Mouse (Mus musculus) megakaryocyte progenitor cell, adult 5-6 weeks (primary cell): ENCODE measurements around the gene Tbkbp1. TPM values are rescaled to one million over a fixed set of nuclear protein-coding genes. Genes with fewer than 3 reads are reported as not detected.

Experiments
- ATAC-seq: replicated peaks from 2 replicates; pipeline ENCODE4 v1.8.0; 2016; ENCODE audit warnings: mild to moderate bottlenecking, moderate TSS enrichment, inconsistent platforms; ENCODE audit not compliant: poor library complexity
- total RNA-seq, 2 experiments: library from RNA; stranded (forward) in 1 of 2; stranded (reverse) in 1 of 2; fragments of 157-497, 149-512 nt in 1 of 2; fragments of 200-1000 nt in 1 of 2; gene quantifications; 2 replicates each; pipeline versions ENCODE4 v1.2.3 to v1.2.4; 2015 to 2017

Tbkbp1 gene
- total RNA-seq, 2 experiments from 2014 or later: 3.6 to 5.8 TPM

DNA sequence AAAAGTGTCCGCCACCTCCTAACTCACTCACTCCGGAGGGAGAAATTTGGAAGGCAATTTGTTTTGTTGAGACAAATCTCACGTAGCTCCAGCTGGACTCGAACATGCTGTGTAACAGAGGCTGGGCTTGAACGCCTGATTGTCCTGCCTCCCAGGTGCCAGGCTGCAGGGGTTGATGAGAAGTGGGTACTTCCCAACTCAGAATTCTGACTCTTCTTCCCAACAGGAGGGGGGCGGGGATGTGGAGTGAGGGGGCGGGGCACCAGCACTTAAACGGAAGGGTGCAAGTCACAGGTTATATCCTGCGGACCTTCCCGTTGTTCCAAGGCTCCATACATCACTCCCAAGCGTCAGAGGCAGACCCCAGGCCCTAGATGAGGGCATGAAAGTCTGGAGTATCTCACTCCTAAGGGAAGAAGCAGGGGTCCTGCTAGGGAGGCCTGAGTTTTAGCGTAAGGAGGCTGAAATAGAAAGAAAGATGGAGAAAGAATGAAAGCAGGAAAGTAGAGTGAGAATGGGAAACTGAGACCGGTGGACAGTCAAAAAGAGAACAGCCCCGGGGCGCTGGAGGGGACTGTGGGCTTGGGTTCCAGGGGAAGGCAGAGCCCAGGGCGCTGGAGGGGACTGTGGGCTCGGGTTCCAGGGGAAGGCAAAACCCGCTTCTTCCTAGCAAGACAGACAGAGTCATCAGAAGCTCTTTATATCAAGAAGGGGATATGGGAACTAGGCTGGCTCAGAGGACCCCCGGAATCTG is 23.6 kb downstream of the Tbkbp1 start:
- no peak for ATAC-seq

DNA sequence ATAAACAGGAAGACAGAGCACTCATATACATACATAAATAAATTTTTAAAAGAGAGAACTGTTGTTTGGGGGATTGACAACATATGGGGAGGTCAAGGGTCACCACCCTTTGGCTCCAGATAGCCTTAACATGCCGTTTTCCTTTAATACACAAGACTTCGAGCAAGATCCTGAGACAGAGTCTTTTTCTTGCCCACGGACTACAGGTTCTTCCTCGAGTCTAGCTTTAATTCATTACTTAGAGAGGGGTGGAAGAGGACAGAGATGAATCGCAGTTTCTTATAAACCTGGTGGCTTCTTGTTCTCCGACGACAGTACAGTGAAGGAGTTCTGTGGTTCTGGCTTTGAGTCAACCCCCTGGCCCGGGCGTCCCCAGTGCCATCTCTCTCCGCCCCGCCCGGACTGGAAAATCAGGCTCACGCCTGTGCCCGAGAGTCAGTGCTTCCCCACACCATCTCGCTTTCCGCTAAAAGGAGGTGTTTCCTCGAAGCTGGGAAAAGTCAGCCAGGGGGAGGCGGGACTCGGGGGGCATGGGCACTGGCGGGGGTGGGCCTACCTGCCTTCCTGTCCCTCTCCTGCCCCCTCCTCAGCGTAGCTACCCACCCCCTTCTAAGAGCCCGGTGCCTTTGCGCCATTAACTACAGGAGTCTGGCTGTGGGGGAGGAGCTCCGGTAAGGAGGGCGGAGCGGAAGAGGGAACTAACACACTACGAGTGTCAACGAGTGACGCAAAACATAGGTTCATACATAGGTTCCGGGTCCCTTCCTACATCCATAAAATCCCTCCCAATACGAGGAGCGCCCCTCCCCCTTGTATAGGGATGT is 24.4 kb downstream of the Tbkbp1 start:
- peak; percentile 88 for ATAC-seq

GRCm38 (mm10) chr11:97124266-97125036 is 26.8 kb downstream of the Tbkbp1 start:
- no peak for ATAC-seq

DNA sequence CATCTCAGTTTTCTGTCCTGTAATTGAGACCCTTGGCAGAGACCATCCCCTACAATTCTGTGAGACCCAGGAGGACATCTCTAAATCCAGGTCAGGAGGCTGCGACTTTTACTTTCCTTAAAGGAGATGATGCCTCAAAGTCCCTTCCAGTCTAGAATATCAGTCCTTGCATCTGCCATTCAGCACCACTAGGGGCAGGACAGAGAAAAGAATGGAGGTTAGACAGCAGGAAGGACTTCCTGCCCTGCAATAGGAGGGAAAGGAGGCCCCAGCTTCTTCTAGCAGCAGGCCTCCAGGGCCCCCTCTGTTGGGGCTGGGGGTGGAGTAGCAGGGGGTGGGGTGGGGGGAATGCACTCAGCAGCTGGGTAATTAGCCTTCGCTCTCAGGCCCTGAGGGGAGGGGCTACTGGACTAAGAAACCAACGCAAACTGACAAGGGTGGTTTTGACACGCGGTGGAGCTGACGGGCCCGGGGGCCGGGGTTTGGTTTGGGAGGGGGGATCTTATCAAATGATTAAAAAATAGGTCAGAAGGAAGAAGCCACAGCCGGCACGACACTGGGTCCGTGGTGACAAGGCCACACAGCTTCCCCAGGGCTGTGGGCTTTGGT is 27.9 kb downstream of the Tbkbp1 start:
- 0 out of 2 replicates have a peak, but pooled peaks have one; percentile 43 for ATAC-seq

- ATAC-seq: no peak
Measured at GRCm38 (mm10) chr11:97120641-97121040, 30.7 kb downstream of the Tbkbp1 start.

GRCm38 (mm10) chr11:97120221-97120620 is 31.1 kb downstream of the Tbkbp1 start:
- no peak for ATAC-seq

GRCm38 (mm10) chr11:97115797-97116196 is 35.5 kb downstream of the Tbkbp1 start:
- ATAC-seq: no peak

DNA sequence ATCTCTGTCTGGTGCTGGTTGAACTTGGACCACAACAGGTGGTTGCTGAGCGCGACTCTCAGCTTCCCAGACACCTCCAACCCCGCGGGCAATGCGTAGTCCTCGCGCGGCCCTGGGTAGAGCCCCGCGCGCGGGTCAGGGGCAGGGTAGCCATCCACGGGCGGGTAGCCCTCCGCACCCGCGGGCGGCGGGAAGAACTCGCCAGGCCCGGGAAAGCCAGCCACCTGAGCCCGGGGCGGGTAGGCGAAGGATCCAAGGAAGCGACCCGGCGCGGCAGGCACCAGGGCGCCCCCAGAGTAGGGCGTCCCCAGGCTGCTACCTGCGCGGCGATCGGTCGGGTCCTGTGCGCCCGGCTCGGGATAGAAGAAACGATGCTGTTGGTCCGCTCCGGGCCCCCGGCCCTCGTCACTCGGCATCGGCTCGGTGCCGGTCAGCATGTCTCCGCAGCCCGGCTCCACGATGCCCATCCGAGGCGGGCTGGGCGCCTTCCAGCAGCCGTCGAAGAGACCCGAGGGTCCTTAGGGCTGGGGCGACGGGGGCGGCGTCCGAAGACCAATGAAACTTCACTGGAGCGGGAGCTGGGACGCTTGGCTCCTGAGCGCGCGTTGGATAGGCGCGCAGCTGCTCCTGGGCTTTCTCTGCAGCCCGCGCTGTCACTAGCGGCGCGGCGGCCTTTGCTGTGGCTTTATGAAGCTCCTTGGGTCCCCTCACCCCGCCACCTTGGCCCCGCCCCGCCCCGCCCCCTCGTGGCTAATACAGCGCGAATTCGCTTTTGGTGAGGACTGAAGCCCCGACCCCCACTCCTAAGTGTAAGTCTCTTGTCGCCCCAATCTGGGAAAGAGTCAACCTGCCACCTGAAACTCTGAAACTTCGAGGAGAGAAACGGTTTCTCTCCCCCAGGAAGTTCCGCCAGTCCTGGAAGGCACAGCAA is 36.4 kb downstream of the Tbkbp1 start, which contains the start of gene Tbx21:
Gene Tbx21 (minus strand): TSS at position 661 of the 931 bp plus-strand sequence.
- no peak for ATAC-seq

- no peak for ATAC-seq
Measured at GRCm38 (mm10) chr11:97112519-97113125, 38.7 kb downstream of the Tbkbp1 start.

- ATAC-seq: no peak
Measured at GRCm38 (mm10) chr11:97108976-97109375, 42.3 kb downstream of the Tbkbp1 start.

DNA sequence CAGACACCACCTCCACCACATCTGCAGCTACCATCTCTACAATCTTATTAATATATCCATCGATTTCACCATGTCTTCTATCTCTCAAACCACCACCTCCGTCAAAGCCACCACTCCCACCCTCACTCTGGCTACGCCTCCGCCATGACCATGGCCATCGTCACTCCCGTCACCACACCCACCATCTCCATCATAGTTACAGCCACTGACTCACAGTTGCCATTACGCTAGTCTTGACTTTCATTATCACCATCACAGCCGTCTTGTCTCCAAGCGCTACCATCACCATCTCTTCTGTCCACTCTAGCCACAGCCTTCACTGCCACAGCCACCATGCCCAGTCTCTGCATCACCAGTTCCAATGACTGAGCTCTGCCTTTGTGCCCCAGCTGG is 47.2 kb downstream of the Tbkbp1 start:
- ATAC-seq: no peak

GRCm38 (mm10) chr11:97103163-97104090 is 47.9 kb downstream of the Tbkbp1 start:
- ATAC-seq: peak; percentile 59

DNA sequence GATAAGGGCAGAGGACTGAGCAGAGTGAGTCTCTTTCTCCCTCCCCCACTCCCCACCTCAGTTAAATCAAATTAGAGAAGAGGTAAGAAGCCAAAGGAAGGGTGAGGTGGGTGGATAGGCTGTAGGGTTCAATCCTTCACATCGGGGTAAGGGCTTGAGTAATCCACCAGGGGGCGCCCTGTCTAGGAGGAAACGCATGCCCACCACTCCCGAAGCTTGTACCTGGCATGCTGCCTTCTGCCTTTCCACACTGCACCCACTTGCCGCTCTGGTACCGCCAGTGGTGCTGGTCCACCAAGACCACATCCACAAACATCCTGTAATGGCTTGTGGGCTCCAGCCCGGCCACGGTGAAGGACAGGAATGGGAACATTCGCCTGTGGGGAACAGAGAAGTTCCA is 49.6 kb downstream of the Tbkbp1 start:
- ATAC-seq: peak; percentile 73

GRCm38 (mm10) chr11:97098791-97099190 is 52.5 kb downstream of the Tbkbp1 start:
- no peak for ATAC-seq

GRCm38 (mm10) chr11:97094600-97094999 is 56.7 kb downstream of the Tbkbp1 start:
- ATAC-seq: no peak

DNA sequence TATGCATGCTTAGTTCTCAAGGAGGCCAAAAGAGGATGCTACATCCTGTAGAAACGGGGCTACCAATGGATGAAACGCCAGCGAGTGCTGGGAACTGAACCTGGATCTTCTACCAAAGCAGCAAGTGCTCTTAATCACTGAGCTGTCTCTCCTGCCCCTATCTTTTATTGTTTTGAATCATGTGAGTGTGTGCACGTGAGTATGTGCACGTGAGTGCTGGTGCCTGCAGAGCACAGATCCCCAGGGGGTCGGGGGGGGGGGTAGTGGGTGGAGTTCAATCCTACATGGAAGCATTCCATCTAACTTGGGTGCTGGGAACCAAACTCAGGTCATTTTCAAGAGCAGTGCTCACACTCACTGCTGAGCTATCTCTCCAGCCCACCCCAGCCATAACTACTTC is 64.9 kb downstream of the Tbkbp1 start:
- ATAC-seq: no peak
